Mouse (Mus musculus) liver, postnatal 0 days (tissue): ENCODE results near the gene Ttll8.

Experiments
- CTCF ChIP-seq: sonication (generic); IDR thresholded peaks from 2 replicates; pipeline ENCODE4 v1.5.1; 2016; ENCODE audit warnings: antibody characterized with exemption, low read depth
- EP300 ChIP-seq: IDR thresholded peaks from 2 replicates; pipeline ENCODE4 v1.6.1; 2016; ENCODE audit warnings: antibody characterized with exemption, low read depth, mild to moderate bottlenecking

- TF ChIP-seq CTCF (no peak), EP300 (no peak)
Observed at GRCm38 (mm10) chr15:88849621-88850020, 104.6 kb downstream of the Ttll8 start.
